ENCODE assay signal across 14 mouse cellular contexts in genomic region chr1:143663197-143663596, GRCm38 (mm10). TPM values are rescaled to one million over a fixed set of nuclear protein-coding genes. Genes with fewer than 3 reads are reported as not detected.
"Had no signal": no experiment of that assay in that cellular context is flagged by ENCODE, and none has a peak within 500 bp of the region (broad histone marks: within the 10 kb centered on the region; RNA-seq: fewer than 3 reads in every experiment).

No protein-coding gene starts in this region.

- H3K4me2 ChIP-seq: limb, embryonic 12.5 days; limb, embryonic 15.5 days; lung, embryonic 14.5 days had no signal

- H3K27ac ChIP-seq: limb, embryonic 12.5 days; limb, embryonic 15.5 days; macrophage; stomach, postnatal 0 days had no signal

- H3K4me3 ChIP-seq: limb, embryonic 12.5 days; limb, embryonic 15.5 days had no signal

- H3K27me3 ChIP-seq: limb, embryonic 12.5 days; limb, embryonic 15.5 days had no signal

- H3K4me1 ChIP-seq: limb, embryonic 12.5 days; limb, embryonic 15.5 days had no signal

- ATAC-seq: lung, postnatal 0 days had no signal

- H3K9me3 ChIP-seq: limb, embryonic 12.5 days; limb, embryonic 15.5 days had no signal

- DNase-seq: kidney, adult 8-10 months; kidney, postnatal 14 days; kidney, postnatal 4 days; left cerebral cortex, postnatal 4 days; lung, embryonic 14.5 days; midbrain, embryonic 14.5 days; thymus, adult 2 months; thymus, postnatal 25 days had no signal

- H3K9ac ChIP-seq: limb, embryonic 12.5 days; limb, embryonic 15.5 days; lung, embryonic 14.5 days had no signal

RNA-seq across cellular contexts. Expression of gene B3galt2, which starts 22.7 kb away (rescaled TPM):
- polyA plus RNA-seq: macrophage; small intestine, adult 2 months had no signal
